Mouse (Mus musculus): Measurements from ENCODE around the gene Creb5.
"Not testable (repeated sequence)": the region's sequence is repeated elsewhere in the genome, so short reads cannot be mapped to it uniquely, and the experiment has no call there.

Creb5 gene

GRCm38 (mm10) chr6:53402551-53402950 lies 115.5 kb downstream of the Creb5 start:
- CTCF ChIA-PET, POLR2A ChIA-PET: not testable (repeated sequence)

GRCm38 (mm10) chr6:53409183-53409582 lies 122.1 kb downstream of the Creb5 start:
- CTCF ChIA-PET = no interaction called here

GRCm38 (mm10) chr6:53421345-53421744 lies 134.3 kb downstream of the Creb5 start:
- ChIA-PET POLR2A (no interaction called here), CTCF (no interaction called here)

More at GRCm38 (mm10) chr6:53409183-53409582, 122.1 kb downstream of the Creb5 start:
- POLR2A ChIA-PET = no interaction called here

- ChIA-PET CTCF (no interaction called here), POLR2A (no interaction called here)
Measured at GRCm38 (mm10) chr6:53429368-53429767, 142.3 kb downstream of the Creb5 start.

DNA sequence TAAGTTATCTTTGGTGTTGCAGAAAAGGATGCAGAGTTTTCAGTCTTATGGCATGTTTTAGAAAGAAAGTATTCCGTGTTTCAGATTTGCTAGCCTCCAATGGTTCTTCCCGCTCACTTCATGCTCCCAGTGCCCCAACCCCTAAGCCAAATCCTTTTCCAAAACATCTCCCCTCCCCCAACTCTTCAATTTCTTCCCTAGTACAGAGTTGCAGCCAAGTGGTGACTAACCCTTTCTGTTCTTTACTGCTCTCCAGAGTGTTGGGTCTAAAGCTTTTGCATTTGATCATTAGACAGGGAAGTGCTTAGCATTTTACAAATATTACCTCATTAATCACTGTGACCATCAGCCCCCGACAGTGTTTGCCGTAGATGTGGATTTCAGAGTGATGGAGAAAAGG lies 142.8 kb downstream of the Creb5 start:
- POLR2A ChIA-PET = no interaction called here
- CTCF ChIA-PET = no interaction called here

DNA sequence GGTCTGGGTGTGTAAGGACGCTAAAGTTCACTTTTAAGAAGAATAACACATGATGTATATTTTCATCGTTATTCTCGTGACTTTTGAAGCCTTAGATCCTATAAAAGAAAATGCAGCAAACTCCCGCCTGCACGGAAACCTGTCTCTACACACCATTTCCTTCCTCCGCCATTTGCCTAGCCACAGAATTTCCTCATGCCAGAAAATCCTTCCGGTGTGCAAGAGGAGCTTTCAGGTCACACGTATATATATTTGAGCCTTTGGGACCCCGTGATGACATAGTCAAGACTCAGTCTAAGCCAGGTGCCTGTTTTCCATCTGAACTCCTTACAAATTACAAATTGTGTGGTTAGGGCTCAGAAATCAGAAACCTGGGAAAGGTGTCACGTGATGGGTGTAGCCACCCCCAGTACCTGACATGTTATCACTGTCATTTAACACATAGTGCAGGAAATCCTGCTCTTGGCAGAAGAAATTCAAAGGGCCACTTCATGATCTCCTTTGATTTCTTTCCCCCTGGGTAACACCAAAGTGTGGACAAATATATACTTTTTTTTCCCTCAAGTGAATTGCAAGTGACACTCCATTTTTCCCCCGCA lies 158.9 kb downstream of the Creb5 start:
- ChIA-PET CTCF (no interaction called here), POLR2A (no interaction called here)

DNA sequence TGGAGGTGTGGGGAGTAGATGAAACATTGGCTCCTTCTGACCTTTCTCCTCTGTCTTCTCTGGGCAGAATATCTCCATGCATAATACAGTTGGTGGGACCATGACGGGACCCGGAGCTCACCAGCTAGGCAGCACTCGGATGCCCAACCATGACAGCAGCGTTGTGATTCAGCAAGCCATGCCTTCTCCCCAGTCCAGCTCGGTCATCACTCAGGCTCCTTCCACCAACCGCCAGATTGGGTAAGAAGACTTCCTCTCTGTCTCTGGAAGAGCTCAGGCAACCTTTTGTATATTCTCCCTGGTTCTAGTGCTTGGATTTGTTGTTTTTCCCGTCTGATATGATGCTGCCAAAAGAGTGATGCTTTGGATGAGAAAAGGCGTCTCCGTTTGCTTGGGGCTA lies 160.4 kb downstream of the Creb5 start:
- ChIA-PET POLR2A (no interaction called here), CTCF (no interaction called here)

GRCm38 (mm10) chr6:53448317-53448870 lies 161.3 kb downstream of the Creb5 start:
- POLR2A ChIA-PET = no interaction called here

GRCm38 (mm10) chr6:53449437-53450173 lies 162.5 kb downstream of the Creb5 start:
- ChIA-PET CTCF (interaction anchor here in 1 of 4 experiments (0.6 kb wide), 2 partner anchors 9 to 308 kb away, joined by 3 read pairs; no protein-coding TSS in a partner anchor), POLR2A (no interaction called here)

More at GRCm38 (mm10) chr6:53448317-53448870, 161.3 kb downstream of the Creb5 start:
- CTCF ChIA-PET = no interaction called here

- POLR2A ChIA-PET = no interaction called here
- CTCF ChIA-PET = no interaction called here
Measured at GRCm38 (mm10) chr6:53450494-53450893, 163.4 kb downstream of the Creb5 start.

GRCm38 (mm10) chr6:53452240-53452639 lies 165.2 kb downstream of the Creb5 start:
- POLR2A ChIA-PET = no interaction called here
- CTCF ChIA-PET = no interaction called here

- POLR2A ChIA-PET = no interaction called here
- CTCF ChIA-PET = no interaction called here
Measured at GRCm38 (mm10) chr6:53455442-53455841, 168.4 kb downstream of the Creb5 start.

- ChIA-PET POLR2A (no interaction called here), CTCF (no interaction called here)
Measured at GRCm38 (mm10) chr6:53456111-53456510, 169.0 kb downstream of the Creb5 start.

- CTCF ChIA-PET = no interaction called here
Measured at GRCm38 (mm10) chr6:53459995-53460747, 173.1 kb downstream of the Creb5 start.

DNA sequence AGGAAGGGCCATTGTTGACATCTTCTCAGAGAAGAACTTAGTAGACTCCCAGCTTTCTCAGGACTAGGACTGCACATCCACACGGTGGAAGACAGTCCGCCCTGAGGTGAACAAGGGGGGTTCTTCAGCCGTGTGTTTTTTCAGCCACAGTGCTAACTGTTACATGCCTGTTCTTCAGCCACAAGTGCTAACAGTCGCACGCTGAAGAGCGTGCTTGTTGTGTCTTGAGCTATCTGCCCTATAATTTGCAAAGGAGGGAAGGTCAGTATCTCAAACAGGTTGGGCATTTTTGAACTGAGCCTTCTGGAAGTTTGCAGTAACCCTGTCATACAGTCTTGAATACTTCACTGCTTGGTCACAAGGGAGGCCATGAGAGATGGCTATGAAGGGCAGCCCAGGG lies 174.0 kb downstream of the Creb5 start:
- CTCF ChIA-PET = no interaction called here
- POLR2A ChIA-PET = no interaction called here

More at GRCm38 (mm10) chr6:53459995-53460747, 173.1 kb downstream of the Creb5 start:
- POLR2A ChIA-PET = no interaction called here

GRCm38 (mm10) chr6:53461775-53462770 lies 175.0 kb downstream of the Creb5 start:
- POLR2A ChIA-PET = no interaction called here

GRCm38 (mm10) chr6:53462802-53463201 lies 175.7 kb downstream of the Creb5 start:
- CTCF ChIA-PET = no interaction called here

More at GRCm38 (mm10) chr6:53461775-53462770, 175.0 kb downstream of the Creb5 start:
- CTCF ChIA-PET = no interaction called here

DNA sequence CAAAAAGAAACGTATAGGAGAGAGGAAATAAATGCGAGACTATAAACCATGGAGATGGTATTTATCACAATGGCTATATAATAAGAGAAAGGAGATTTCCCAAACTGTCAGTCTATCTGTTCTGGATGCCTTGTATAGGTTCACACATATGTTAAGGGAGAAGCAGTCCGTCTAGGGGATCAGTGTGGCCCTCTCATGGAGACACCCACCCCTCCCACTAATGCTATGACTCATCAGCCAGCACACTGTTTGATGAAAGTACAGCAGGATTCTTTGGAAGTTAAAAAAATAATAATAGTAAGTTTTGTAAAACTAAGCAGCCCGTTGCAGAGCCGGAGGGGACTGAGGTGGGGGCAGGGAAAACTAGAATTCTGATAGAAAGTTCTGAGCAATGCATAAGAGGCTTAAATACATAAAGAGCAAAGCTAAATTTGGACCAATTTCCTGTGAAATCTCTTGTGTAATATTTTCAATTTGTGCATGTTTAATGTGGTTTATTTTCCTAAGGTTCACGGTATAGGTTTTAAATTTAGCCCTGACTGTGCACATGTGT lies 176.3 kb downstream of the Creb5 start:
- POLR2A ChIA-PET = interaction anchor here in 1 of 4 experiments (0.6 kb wide), 1 partner anchor 801 kb away, joined by 5 read pairs; no protein-coding TSS in a partner anchor
- CTCF ChIA-PET = no interaction called here

More at GRCm38 (mm10) chr6:53462802-53463201, 175.7 kb downstream of the Creb5 start:
- POLR2A ChIA-PET = interaction anchor here in 1 of 4 experiments (0.6 kb wide), 1 partner anchor 801 kb away, joined by 5 read pairs; no protein-coding TSS in a partner anchor

- POLR2A ChIA-PET = interaction anchor here in 2 of 4 experiments (0.6 kb wide), 2 partner anchors 147 to 197 kb away, joined by 3 read pairs; no protein-coding TSS in a partner anchor
- CTCF ChIA-PET = no interaction called here
Measured at GRCm38 (mm10) chr6:53469204-53469603, 182.1 kb downstream of the Creb5 start.
